Mouse (Mus musculus) heart, adult 9 months (tissue): ENCODE measurements around the gene Mbd3.
A peak's percentile ranks its signal among the peaks of the same experiment; 100 is the strongest.

Experiments
- DNase-seq, 2 experiments: peaks; one replicate each; pipeline ENCODE4 v3.0.0; 2022; ENCODE audit warnings: low spot score in 2 of 2

Gene Mbd3

DNA sequence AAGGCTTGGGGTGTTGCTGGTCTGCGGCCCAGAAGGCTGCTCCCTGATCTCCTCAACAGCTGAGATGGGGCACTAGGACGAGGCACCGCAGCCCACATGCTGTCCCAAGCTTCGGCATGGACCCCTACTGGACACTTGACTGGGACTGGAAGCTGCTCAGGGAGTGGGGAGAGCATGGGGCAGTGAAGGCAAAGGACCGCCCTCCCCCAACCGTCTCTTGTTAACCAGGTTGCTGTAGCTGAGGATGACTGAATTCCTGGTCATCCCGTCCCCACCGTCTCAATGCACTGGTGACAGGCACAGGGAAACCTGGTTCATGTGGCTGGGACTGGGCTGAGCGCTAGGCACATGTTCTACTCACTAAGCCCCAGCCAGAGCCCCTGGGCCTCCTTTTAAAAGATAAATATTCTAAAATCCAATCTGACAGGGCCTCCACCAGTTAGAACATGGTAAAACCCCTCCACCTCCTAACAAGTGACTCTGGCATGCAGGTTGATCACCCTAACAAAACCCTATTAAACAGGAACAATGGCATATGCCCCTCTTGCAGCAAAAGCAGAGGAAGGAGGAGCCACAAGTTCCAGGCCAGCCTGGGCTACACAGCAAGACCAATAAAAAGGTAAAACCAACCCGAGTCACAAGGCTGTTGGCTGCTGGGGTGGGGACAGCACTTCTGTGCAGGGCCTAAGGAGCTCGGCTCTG lies 2.4 kb downstream of the Mbd3 start:
- no peak for DNase-seq

DNA sequence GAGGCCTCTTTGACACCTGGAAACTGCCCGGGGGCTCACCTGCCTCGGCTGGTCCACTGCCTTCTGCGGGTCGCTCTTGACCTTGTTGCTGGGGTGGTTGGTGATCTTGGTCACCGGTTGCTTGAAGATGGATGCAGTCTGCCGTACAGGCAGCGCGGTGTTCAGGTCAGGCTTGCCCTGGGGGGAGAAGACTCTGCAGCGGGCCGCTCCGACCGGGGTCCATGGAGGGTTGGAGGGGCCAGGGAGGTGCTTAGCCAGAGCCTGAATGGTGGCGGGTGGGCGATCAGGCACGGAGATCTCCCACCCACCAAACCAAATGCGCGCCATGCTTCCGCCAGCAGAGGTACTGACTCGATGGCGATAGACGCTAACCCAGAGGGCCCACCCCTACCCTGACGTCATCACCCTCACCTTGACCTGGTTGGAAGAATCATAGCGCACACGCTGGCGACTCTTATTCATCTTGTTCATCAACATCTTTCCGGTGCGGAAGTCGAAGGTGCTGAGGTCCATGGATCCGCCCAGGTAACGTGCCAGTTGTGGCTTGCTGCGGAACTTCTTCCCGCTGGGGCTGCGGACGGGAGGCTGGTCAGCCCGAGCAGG lies 4.2 kb downstream of the Mbd3 start:
- no peak for DNase-seq

DNA sequence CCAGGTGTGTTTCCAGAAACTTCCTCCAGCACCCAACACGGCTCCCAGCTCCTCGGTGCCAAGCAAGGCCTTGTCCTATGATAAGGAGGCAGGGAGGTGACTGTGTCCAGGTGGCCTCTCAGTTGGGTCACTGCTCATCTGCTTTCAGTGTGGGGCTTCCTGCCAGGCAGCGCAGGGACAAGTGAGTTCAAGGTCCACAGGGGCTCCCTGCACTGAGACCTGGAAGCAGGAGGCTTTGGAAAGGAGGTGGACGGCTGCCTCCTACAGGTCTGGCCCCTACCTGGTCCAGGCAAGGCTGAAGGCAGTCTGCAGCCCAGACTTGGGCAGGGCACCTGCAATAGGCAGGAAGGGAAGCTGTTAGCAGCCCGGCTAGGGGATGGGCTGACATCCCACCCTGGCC lies 6.7 kb downstream of the Mbd3 start:
- DNase-seq = no peak

DNA sequence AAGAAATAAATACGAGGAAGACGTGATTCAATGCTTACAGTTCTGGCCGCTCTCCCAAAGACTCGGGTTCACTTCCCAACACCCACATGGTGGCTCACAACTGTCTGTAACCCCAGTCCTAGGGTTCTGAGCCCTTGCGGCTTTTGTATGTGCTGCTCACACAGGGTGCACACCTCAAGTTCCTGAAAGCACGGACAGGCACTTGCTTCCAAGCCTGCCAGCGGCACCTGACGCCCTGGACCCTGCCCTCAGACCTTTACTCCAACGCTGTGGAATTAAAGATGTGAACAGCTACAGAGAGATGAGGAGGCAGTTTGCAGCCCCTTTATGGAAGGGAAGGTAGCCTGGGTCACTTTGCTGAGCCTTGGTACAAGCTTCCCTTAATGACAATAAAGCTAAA lies 8.7 kb downstream of the Mbd3 start:
- DNase-seq = no peak

DNA sequence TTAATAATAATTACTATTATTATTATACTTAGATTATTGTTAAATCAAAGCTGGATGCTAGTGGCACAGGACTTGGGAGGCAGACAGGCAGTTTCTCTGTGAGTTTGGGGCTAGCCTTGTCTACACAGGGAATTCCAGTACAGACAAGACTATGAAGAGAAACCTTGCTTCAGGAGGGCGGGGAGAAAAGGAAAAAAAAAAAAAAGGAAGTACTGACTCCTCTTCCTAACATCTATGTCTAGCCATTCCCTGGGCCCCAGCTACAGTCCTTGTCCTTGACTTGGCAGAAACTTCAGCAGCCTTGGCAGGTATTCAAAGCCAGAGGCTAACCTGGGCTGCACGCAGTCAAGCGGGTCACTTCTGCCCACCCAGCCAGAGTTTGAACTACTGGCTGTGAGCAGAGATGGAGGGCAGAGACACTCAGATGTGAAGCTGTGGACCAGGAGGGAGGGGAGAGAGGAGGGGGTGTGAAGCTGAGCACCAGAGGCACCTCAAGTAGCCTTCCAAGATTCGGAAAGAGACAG lies 10.1 kb downstream of the Mbd3 start:
- no peak for DNase-seq

DNA sequence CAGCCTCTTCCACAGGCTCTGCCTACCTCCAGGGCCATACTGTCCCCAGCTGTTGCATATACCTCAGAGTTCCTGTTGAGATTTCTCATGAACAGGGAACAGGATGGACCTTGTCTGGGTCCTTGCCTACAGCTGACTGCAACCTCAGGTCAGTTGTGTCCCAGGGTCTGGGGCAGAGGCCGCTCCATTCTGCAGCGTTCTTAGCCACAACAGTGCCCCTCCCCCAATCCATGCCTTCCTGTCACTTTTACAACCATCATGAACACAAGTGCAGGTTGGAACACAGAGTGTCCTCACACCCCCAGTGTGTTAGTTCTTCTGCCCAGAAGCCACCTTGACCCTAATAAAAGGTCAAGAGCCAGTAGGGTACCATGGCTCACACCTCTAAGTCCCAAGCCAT lies 10.6 kb downstream of the Mbd3 start:
- no peak for DNase-seq

DNA sequence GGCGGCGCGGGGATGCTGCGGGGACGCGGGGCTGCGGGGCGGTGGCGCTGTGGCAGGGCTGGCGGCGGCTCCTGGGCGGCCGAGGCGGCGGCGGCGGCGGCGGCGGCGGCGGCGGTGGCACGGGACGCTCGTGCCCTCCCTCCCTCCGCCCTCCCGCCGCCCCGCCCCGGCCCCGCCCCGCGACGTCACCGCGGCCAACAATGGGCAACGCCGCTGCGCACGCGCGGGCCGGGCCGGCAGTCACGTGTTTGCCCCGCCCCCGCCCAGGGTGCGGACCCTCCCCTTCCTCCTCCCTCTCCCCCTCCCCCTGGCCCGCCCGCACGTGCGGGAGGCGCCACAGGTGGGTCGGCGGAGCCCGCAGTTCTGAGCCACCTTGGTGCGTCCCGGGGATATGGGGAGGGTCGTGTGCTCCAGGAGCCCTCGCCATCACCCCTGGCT lies 11.8 kb downstream of the Mbd3 start, which contains the start of gene Mex3d:
Gene Mex3d (minus strand): TSS at position 138 of the 438 bp plus-strand sequence.
- peak; percentile 75 to 82 for DNase-seq

DNA sequence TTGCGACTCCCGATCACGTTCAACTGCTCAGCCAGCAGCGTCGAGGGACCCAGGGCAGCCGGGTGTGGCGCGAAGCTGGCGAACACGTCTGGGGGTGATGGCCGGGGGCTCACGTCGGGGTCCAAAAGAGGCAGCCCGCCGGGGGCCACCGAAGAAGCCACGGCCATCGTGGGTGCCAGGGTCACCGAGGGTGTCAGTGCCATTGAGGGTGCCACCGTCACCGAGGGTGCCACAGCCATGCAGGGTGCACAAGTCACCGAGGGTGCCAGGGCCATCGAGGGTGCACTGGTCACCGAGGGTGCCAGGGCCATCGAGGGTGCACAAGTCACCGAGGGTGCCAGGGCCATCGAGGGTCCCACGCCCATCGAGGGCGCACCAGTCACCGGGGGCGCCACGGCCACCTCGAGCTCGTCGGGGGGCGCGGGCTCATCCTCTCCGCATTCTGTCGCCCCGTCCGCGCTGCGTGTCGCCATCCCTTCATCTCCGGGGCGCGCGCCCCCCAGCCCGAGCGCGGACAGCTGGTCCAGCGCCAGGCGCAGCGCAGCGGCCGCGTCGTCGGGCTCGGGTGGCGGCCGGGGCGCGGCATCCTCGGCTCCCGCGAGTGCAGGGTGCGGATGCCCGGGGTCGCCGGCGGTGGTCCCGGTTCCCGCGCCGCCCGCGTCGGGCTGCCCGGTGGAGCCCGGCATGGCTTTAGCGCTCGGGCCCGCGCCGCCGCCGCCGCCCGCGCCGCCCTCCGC lies 12.4 kb downstream of the Mbd3 start:
- DNase-seq = no peak

DNA sequence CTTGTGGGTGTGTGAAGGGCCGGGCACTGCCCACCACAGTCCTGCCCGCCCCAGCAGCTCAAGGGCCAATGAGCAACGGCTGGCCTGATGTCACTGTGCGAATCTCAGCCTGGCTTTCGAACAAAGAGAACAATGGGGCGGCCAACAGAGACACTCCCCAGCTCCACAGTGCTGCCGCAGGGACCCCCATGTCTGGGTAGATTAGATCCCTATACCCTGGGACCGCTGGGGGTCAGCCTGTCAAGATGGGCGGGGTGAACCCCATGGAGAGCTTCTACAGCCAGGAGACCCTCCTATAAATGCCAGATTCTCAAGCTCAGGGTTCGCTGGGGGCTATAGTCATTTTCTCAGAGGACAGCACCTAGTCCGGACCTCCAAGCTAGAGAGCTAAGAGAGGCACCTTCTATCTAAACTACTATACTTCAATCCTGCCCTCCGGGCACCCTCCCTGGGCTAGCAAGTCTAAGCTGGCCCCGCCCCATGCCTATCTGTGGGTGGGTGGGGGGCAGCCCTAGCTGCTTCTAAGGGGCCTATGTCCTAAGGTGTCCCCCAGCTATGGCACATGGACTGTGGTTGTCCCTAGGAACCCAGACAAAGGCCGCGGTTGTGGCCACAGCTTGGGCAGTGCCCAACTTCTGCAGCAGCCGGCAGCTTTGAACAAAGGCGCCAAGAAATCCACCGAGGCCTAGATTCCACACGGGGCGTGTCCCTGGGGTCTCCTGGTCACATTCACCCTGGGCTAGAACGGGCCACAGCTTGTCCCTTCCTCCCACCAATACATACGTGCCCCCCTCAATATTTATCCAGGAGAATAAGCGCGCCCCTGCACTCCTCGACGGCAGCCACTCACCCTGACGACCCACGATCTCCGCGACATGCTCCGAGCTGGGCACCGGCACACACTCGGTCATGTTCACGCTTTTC lies 13.3 kb downstream of the Mbd3 start:
- no peak for DNase-seq

DNA sequence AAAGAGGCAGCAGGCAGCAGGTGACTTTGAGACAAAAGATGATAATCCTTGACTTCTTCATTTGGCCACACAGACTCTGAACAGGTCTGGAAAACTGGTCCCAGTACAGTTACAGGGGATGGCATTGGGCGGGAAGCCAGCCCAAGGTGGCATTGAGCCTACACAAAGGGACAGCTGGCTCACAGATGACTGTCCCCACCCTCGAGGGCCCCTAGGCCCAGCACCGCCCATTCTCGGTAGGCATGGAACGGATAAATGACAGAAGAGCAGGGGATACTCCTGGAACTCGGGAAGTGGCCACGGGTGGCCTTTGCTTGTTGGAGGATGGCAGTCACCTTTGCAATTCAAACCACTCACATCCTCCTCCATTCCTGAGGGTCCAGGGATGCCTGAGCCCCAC lies 14.0 kb downstream of the Mbd3 start:
- no peak for DNase-seq

DNA sequence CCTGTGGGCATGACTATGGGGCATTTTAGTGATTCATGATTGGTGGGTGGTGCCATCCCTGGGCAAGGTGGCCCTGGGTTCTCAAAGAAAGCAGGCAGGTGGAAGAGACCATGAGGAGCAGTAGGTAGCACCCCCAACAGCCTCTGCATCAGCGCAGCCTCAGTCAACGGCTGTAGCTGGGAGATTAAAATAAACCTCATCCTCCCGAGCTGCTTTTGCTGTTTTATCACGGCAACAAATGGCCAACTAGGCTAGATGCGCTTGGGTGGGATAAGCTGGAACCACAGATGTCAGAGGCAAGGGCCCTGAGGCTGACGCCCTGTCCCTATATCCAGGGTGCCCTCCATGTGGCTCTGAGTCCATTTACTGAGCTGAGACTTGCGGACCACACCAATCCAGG lies 14.6 kb downstream of the Mbd3 start:
- DNase-seq = no peak

DNA sequence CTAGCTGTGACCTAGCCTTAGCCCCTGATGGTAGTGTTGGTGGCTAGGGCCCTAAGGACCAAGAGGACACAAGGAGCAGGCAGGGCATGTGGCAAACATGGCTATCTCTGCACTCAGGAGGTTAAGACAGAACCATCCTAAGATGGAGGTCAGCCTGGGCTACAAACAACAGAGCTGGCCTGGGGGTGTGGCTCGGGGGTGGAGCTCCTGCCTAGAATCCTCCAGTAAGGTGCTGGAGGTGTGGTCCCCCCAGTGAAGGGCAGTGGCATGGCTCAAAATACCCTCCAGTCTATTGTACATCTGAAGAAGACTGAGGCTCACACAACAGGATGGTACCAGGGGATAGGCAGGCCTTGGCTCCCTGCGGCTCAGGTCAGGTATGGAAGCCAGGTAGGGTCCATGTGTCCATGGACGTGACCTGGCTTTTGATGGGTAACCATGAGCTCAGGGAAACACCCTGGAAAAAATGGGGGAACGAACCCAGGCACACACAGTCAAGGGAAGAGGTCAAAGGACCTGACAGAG lies 15.2 kb downstream of the Mbd3 start:
- DNase-seq = no peak

DNA sequence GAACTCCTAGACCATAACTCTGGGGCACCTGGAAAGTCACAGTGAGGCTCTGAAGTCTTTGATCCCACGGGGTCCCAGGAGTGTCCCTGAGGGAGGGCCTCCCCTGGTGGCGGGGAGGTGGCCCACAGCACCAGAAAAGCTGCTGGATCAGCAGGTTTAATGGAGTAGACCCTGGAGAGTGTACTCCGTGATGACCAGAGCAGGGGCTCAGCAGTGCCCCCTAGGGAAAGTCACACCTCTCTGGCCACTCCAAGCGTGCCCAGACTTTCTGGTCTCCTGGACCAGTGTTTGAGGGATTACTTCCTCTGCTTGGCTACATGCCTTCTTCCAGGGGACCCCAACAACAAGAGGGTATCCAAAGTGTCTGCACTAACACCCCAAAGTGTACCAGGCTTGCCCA lies 15.9 kb downstream of the Mbd3 start:
- no peak for DNase-seq

DNA sequence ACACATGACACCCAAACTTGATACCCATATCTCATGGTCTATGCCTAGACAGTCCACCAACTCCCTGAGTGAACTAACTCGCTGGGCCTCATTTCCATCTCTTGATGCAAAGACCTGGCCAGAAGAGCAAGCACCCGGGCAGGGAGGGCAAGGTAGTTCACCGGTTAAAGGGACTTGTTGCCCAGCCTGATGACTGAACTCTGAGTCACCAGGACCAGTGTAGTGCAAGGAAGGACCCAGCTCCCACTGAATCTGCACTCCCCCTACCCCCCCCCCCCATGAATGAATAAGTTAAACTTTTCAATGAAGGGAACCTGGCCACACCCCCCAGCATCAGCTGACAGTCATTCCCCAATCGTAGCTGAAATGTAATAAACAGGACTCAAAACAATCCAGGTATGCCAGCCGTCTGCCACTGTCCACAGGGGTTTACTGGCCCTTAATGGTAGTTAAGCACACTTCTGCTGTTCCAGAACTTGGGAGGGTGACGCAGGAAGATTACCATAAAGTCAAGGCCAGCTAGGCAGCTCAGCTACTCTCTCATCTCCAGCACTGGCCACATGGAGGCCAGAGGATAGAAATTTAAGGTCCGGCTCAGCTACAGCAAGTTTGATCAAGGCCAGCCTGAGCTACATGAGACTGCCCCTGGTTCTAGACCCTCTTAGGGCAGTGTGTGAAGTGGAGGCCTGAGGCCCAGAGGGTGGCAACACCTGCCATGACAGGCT lies 16.5 kb downstream of the Mbd3 start:
- no peak for DNase-seq

DNA sequence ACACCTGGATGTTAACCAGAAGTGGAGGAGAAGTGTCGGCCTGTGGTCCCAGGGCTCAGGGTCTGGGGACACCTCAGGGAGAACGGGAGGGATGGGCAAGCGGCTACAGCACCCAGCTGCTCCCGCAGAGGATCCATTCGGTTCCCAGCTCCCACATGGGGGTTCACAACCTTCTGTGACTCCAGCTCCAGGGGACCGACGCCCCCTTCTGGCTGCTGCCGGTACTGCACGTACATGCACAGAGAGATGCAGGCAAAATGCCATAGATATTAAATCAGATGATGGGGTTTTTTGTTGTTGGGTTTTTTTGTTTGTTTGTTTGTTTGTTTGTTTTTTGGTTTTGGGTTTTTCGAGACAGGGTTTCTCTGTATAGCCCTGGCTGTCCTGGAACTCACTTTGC lies 21.6 kb downstream of the Mbd3 start:
- DNase-seq = no peak

DNA sequence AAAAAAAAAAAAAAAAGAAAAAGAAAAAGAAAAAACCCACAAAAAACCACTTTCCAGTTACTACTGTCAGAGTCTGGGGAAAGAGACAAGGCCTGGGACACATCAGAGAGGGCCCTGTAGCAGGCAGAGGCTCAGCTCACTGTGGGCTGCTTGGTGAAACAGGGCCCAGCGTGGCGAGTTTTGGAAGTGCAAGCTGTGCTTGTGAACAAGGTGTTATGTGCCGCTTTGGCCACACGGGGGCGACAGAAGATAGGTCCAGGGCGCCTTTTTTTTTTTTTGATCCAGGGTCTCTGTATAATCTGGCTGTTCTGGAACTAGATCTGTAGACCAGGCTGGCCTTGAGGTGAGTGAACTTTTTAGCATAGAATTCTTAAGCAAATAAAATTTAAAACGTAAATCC lies 23.2 kb downstream of the Mbd3 start:
- DNase-seq = peak; percentile 59 to 82

DNA sequence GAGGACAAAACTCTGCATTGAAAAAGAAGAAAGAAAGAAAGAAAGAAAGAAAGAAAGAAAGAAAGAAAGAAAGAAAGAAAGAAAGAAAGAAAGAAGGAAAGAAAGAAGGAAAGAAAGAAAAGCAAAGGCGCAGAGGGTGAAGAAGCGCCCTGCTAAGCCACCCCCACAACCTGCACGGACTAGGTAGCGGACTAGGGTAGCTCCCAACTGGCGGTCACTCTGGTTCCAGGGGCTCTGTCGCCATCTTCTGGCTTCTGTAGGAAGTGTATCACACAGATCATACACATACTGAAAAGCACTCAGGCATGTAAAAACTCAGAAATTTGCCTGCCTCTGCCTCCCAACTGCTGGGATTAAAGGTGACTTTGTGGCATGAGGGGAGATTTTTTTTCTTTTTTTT lies 25.3 kb downstream of the Mbd3 start:
- DNase-seq = peak in 1 of 2 experiments; percentile 65

DNA sequence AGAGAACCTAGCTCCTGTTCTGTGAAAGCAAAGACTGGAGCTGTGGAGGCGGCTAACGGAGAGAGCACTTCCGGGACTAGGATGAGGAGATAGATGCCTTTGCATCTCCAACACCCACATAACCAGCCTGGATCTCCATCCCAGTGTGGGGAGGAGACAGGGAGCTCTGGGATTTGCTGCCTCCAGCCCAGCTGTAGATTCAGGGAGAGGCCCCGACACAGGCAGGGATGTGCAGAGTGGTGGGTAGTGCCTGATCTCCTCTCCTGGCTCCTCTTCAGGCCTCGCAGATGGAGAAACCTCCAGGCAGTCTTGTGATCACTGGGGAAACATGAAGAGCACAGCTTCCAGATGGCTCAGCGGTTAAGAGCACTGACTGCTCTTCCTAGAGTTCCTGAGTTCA lies 26.6 kb downstream of the Mbd3 start:
- DNase-seq = no peak

DNA sequence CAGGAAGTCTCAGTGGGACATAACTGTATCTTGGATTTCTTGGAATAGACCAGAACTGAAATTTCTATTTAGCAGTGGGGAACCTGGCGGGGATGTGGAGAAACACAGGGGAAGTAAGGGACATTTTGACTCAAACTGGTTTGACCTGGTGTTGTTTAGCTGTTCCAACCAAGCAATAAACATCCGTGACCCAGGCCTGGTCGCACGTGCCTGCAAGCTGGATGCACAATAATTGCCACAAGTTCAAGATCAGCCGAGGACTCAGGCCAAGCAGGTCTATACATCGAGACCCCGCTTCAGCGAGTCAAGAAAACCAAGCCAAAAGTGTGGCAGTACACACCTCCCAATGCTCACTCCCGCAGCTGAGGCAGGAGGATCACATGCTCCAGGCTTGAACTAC lies 27.4 kb downstream of the Mbd3 start:
- no peak for DNase-seq

DNA sequence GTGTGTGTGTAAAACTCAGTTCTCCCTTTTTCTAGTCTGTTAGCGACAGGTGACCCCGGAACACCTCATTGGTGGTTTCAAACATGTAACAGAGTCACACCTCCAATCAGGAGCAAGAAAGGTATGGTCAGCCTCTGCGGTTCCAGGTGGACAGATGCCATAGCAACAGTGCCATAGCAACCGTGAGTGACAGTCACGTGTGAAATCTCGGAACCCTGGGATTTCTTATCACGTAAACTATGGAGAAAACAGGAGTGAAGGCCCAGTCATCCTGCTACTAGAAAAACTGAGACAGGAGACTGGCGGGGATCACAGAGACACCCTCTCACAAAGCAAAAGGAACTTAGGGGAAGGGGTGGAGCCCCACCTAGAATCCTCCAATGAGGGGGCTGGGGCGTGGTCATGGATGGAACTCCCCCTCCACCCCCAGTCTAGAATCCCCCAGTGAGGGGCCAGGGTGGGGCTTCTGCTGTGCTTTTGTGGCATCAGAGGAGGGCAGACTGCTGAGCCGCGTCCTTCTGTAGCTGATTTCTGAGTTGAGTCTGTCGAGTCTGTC lies 27.9 kb downstream of the Mbd3 start:
- no peak for DNase-seq
